Mouse (Mus musculus) embryo, embryonic 10.5 days (tissue): ENCODE measurements at regions not wholly inside any gene's neighbourhood (a gene's known extent, or its start where the extent isn't known, plus 50 kb on each side); places are given as distances from the start of the nearest gene placed in this dataset.

Experiments used
- DNase-seq: peaks from one replicate; pipeline ENCODE4 v3.0.0-alpha.2; 2015; ENCODE audit warnings: low spot score

GRCm38 (mm10) chr6:80862256-80862655 is 843.6 kb downstream of the Lrrtm4 start:
- no peak for DNase-seq

GRCm38 (mm10) chr6:80862741-80863140 is 844.1 kb downstream of the Lrrtm4 start:
- DNase-seq: no peak

DNA sequence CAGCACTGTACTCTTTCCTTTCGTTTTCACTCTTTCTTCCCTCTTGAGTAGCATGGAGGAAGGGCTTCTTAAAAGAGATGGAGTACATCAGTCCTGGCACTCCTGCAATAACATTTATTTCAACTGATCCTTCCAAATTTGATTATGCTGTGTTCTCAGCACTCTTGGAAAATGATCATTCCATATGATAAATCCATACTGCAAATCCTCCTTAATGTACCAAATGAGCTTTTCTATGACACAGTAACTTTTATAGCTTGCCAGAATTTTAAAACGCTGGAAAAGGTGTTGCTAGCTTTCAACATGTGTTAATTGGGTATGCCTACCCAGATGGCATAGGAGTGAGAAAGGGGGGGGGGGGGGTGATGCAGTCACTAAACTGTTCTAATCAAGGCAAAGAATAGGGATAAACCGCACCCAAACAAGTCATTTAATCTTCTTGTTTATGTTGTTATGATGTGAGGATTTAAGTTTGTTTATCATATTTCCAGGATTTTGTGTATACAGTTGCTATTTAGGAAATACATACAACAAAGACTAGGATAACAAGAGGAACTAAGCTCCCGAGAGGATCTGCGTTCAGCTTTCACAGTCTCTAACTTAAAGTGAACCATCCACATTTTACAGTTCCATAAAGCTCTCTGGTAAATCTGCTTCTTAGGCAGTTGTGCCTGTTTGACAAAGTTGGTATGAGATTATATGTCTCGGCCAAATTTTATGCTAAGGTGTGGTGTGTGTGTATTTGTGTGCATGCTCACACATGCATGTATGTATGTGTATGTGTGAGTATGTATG is 847.3 kb downstream of the Lrrtm4 start:
- DNase-seq: no peak

GRCm38 (mm10) chr6:80885363-80885762 is 866.7 kb downstream of the Lrrtm4 start:
- DNase-seq: no peak

DNA sequence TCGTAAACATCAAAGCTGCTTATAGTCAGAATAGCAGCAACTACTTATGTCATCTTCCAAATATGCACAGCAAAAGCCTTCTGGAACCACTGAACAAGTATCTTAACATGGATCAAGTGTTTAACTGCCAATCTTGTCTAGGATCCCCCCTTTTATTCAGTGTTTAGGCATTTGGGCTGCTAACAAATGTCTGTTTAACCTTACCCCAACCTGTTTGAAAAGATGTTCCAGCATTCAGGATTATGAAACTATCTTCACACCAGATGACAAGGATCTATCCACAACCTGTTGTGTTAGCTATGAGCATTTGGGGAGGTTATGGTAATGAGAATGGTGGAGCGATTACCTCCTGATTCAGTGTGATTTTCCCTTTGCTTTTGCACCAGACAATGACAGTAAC is 886.5 kb downstream of the Lrrtm4 start:
- no peak for DNase-seq

- no peak for DNase-seq
These were observed 911.1 kb downstream of the Lrrtm4 start for GRCm38 (mm10) chr6:80929799-80930198.

GRCm38 (mm10) chr6:80975162-80975561 is 948.3 kb upstream of the Gcfc2 start:
- DNase-seq: peak; percentile 0

- no peak for DNase-seq
These were observed 930.0 kb upstream of the Gcfc2 start for GRCm38 (mm10) chr6:80993511-80993910.

GRCm38 (mm10) chr6:81024531-81024930 is 898.9 kb upstream of the Gcfc2 start:
- DNase-seq: no peak
